Mouse (Mus musculus) kidney, adult 8-10 months (tissue): ENCODE results near the gene Rfx7.
"Not testable (repeated sequence)": the region's sequence is repeated elsewhere in the genome, so short reads cannot be mapped to it uniquely, and the experiment has no call there.

Experiments
- DNase-seq, 2 experiments: peaks; one replicate each; pipeline ENCODE4 v3.0.0; 2022

Gene Rfx7

GRCm38 (mm10) chr9:72641093-72641680 lies 109.1 kb downstream of the Rfx7 start:
- DNase-seq: no peak

DNA sequence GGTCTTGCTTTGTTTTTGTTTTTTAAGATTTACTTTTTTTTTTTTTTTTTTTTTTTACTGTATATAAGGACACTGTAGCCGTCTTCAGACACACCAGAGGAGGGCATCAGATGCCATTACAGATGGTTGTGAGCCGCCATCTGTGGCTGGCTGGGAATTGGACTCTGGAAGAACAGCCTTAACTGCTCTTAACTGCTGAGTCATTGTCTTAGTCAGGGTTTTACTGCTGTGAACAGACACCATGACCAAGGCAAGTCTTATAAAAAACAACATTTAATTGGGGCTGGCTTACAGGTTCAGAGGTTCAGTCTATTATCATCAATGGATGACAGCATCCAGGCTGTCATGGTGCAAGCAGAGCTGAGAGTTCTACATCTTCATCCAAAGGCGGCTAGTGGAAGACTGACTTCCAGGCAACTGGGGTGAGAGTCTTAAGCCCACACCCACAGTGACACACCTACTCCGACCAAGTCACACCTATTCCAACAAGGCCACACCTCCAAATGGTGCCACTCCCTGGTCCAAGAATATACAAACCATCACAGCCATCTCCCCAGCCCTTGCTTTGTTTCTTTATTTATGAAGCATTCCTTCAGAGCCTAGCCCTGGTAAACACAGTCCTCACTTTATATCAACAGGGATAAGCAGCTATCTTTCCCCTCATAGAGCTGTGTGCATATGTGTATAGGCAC lies 110.9 kb downstream of the Rfx7 start:
- DNase-seq: not testable (repeated sequence)

DNA sequence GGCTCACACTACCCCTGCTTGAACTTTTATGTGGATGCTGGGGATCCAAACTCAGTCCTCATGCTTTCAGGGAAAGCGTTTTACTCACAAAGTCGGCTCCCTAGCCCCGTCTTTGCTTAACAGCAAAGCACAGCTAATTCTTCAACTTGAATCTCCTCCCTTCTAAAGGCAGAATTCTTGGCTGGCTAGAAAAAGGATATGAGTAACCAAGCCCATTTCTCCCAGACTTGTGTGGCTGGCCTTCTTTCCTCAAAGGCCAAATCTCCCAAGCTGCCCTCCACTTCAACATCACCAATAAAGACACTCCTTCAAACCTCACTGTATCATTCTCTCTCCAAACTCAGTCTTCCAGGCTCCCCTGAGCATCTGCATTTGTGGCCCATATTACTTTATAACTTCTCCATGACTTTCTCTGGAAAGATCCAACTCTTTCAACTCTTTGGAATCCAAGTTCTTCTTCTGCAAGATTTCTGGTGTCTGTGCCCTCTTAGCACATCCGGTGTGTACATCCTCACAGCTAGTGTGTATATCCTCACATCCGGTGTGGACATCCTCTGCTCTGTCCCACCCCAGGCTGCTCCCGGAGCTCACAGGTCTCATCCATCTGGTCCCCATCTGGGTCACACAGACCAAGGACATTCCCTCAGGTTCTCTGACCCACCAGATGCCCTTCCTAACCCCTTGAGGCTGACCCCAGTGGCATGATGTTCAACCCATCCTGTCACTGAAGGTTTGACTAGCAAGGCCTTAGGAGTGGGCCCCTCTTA lies 111.8 kb downstream of the Rfx7 start:
- DNase-seq: no peak

GRCm38 (mm10) chr9:72644418-72645110 lies 112.5 kb downstream of the Rfx7 start:
- DNase-seq: no peak

DNA sequence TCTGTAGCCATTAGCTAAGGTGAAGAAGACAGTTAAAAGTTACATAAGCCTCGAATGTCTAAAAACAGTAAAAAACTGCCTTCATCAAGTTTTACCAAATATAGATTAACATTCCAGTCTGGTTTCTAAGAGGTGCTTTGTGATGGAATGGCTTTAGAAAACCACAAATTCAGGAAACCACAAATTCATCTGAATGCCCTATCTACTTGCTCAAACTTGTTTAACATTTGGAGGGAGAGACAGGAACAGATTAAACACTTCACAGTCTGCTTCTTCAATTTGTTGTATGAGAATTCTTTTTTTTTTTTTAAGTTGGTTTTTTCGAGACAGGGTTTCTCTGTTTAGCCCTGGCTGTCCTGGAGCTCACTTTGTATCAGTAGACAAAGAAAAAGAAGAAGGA lies 117.7 kb downstream of the Rfx7 start:
- no peak for DNase-seq

DNA sequence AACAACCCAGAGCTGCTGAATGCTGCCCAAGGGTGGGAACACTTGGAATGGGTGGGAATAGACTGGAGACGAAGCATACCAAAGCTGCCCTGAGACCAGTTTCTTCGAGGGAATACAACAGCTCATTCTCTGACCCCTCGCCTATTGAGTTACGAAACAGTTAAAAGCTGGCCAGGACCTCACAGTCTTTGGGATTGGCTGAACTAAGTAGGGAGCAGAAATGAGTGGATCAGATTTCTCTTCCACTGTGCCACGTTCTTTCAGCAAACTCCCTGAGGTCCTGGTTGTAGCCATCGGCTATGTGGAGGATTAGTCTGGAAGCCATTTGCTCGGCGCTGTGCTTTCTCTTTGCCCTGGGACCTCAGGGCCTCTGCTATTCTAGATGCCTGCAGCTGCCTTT lies 120.9 kb downstream of the Rfx7 start:
- DNase-seq: no peak

DNA sequence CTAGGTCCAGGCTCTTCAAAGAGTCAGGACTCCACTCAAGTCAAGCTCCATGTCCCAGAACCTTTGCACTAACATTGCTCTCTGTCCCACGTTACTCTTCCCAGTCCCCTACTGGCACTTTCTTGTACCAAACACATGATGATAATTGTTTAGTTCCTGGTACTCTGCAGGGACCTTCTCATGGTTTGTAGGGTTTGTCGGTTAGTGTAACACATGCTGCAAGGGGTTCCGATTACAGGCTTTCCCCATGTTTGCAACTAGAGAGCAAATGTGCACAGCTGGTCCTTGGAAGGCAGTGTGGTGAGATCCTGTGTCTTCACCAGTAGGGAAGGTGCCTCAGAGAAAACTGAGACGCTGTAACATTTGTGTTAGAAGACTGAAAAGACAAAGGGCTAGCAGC lies 121.5 kb downstream of the Rfx7 start:
- DNase-seq: no peak

GRCm38 (mm10) chr9:72654593-72655242 lies 122.7 kb downstream of the Rfx7 start:
- DNase-seq: peak; percentile 73 to 86

- DNase-seq: no peak
These were observed 123.6 kb downstream of the Rfx7 start for GRCm38 (mm10) chr9:72655602-72656001.

DNA sequence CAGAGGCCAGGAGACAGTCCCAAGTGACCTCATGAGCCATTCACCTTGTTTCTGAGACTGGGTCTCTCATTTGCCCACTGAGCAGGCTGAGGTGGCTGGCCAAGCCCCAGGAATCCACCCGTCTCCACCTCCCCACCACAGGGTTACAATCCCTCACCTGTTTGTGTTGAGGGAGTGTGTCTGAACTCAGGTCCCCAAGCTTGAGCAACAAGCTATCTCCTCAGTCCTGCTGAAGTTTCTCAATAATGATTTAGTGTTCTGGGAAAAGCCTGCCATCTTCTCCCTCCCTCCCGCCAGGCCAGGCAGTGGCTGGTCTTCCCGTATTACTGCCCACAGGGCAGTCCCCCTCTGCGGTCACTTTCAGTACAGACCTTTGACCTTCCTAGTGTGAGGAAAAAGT lies 124.5 kb downstream of the Rfx7 start:
- no peak for DNase-seq

DNA sequence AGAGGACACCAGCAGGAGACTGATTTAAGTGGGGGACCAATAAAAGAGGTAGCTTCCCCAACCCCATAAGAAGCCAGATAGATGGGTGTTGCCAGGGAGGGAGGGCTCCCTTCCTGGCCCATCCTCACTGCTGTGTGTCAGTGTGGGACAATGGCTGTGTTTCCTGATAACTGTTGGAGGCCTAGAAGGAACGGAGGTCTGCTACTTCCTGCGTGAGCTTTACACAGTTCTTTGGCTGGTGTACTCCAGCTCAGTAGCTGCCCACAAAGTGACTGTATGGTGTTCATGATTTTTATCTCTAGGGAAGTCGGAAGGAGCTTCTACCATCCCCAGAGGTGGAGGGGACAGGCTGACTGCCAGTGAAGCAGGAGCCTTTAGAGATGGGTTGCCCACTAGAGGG lies 124.9 kb downstream of the Rfx7 start:
- DNase-seq: no peak

DNA sequence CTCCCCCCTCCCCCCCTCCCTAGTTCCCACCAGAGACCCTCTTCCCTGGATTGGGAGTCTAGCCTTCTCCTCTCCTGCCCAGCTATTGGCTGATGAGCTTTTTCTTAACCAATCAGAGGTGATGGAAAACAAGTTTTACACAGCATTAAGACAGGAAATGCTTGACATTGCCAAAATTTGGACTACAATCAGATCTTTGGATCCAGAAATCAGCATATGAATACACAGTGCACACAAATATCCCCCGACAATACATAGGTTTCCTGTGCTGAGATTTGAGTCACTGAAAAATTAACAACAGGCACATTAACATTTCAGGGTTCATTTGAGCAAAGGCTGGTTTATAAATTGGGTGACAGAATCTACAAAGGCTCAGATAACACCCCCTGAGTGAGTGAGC lies 125.7 kb downstream of the Rfx7 start:
- DNase-seq: no peak

DNA sequence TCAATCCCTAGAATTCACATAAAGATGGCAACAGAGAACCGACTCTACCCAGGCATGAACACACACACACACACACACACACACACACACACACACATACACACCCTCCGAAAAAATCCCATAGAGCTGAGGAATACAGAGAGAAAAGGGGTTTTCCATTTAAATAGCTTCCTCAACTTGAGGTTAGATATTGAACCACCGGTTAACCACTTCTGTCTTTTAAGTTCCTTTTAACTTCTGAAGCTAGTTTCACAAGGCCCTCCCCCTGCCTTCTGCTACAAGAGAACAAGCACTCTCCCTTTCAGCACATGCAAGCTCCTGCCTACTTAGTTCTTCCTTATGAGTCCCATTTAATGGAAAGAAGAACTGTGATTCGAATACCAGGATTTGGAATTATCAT lies 128.1 kb downstream of the Rfx7 start:
- no peak for DNase-seq

- no peak for DNase-seq
These were observed 128.9 kb downstream of the Rfx7 start for GRCm38 (mm10) chr9:72660911-72661310.

GRCm38 (mm10) chr9:72661561-72661894 lies 129.5 kb downstream of the Rfx7 start:
- DNase-seq: no peak

DNA sequence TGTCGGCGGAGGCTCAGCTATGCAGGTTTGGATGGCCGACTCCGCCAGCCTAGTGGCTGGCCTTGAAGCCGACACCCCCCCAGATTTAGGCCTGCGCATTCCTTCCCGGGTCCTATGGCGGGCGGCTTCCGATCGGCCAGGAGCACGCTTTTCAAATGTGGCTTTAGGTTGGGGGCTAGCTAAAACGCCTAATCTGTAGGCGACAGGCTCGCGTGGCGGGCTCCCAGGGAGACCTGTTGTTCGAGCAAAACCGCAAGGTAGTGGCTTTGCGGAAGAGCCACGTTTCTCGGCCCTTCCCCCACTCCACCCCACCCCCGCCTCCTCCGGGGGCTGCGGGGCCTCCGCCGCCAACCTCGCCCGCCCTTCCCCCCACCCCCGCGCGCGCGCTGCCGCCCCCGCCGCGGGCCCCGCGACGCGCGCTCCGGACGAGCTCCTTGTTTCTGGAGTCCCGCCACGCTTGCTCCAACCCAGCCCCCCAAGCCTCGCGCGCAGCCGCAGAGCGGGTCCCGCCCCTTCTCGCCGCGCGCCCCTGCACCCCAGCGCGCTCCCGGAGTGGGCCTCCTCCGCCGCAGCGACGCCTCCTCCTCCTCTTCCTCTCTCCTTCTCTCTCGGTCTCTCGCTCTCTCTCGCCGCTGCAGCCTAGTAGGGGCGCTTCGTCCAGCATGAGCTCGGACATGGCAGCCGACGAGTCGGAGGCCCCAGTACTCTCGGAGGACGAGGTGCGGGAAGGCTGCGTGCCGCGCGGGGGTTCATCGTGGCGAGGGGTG lies 130.0 kb downstream of the Rfx7 start, which contains the start of gene Nedd4:
Gene Nedd4 (plus strand): TSS at position 452 of the 767 bp plus-strand sequence.
- DNase-seq: peak; percentile 95

- peak; percentile 74 to 77 for DNase-seq
These were observed 130.9 kb downstream of the Rfx7 start for GRCm38 (mm10) chr9:72662691-72663533.

- DNase-seq: no peak
These were observed 131.5 kb downstream of the Rfx7 start for GRCm38 (mm10) chr9:72663534-72663918.

DNA sequence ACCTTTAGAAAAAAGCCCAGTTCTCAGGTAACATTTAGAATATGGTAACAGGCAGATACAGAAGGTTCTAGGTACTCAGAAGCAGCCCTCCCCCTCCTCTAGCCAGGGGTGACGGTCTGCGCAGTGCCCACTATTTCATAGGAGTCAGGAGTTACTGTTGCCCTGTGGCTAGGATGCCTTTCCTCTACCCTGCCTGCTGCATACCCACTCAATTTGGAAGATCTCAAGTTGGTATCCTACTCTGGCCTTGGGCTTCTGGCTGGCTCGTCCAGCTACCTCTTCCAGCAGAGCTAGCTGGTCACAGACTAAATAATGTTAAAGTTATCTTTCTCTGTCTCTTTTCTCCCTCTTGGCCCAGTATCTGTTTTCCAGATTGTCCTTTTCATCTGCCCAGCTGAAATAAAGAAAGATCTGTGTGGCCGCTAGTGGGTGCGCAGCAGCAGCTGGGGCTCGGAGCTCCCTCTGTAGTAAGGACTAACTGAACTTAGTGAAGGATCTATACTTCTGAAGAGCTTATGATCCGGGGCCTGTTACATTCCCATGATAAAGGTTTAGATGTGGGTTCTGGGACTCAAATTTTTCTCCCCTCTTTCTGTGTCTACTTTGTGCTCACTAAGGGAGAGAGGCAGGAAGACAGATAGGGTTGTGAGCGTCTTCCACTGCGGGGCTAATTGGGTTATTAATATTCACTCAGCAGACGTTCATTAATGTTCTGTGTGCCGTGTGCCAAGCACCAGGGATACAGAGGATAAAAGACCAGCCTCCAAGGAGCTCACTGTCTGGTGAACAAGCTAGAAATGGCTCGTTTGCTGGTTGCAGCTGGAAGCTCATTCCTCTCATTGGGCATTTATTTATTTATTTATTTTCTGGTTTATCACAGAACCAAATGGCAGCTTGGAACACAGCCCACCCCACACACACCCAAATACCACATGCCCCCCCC lies 132.6 kb downstream of the Rfx7 start:
- no peak for DNase-seq

- no peak for DNase-seq
These were observed 133.5 kb downstream of the Rfx7 start for GRCm38 (mm10) chr9:72665517-72665916.
